8 mouse cellular contexts compared by ENCODE assay signal in the genomic region with DNA sequence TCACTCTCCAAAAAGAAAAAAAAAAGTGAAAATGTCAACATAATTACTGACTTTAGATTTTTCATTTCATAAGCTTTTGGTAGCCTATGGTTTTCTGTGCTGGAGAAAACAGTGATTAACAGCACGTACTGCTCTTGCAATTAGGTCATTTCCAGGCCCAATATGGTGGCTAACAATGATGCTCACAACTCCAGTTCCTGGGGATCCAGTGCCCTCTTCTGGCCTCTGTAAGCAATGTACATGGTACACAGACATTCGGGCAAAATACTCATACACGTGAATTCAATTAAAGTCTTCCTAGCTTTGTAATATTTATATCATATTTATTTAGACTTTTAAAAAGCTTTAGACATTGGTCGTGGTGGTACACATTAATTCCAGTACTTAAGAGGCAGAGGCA. TPM values are rescaled to one million over a fixed set of nuclear protein-coding genes. Genes with fewer than 3 reads are reported as not detected.
A peak's percentile ranks its signal among the peaks of the same experiment; 100 is the strongest.
DNase-seq lines count a peak whose midpoint lies in the region; ATAC-seq and TF ChIP-seq lines count a peak whose summit lies in the region.

No protein-coding gene starts in this region.

- no peak for TF ChIP-seq EP300 in liver, postnatal 0 days (IDR thresholded peaks at IDR 0.05; ENCODE audit: low read depth)

- no peaks in the 10 kb centered on the region for H3K36me3 ChIP-seq in forebrain, postnatal 0 days (ENCODE audit: insufficient read depth)
- no peaks in the 10 kb centered on the region for H3K36me3 ChIP-seq in forebrain, embryonic 12.5 days (replicated peaks)
- H3K36me3 ChIP-seq in liver, postnatal 0 days (replicated peaks; ENCODE audit: insufficient read depth, low read length) = no peaks in the 10 kb centered on the region

- H3K4me1 ChIP-seq in forebrain, postnatal 0 days (ENCODE audit: insufficient read depth) = no peaks in the 10 kb centered on the region
- H3K4me1 ChIP-seq in forebrain, embryonic 12.5 days = no peaks in the 10 kb centered on the region
- no peaks in the 10 kb centered on the region for H3K4me1 ChIP-seq in liver, postnatal 0 days (ENCODE audit: insufficient read depth)

- no peak overlapping the region for H3K4me3 ChIP-seq in forebrain, postnatal 0 days (ENCODE audit: low read depth, low read length)
- no peak overlapping the region for H3K4me3 ChIP-seq in forebrain, embryonic 12.5 days (replicated peaks)
- no peak overlapping the region for H3K4me3 ChIP-seq in liver, postnatal 0 days (ENCODE audit: low read depth, low read length)

- no peak overlapping the region for H3K4me2 ChIP-seq in forebrain, postnatal 0 days (ENCODE audit: low read depth)
- H3K4me2 ChIP-seq in forebrain, embryonic 12.5 days = no peak overlapping the region
- H3K4me2 ChIP-seq in liver, postnatal 0 days (ENCODE audit: low read depth, low read length) = no peak overlapping the region

- TF ChIP-seq CTCF in forebrain, postnatal 0 days (IDR thresholded peaks at IDR 0.05; ENCODE audit: low read depth) = peak; percentile 56
- TF ChIP-seq CTCF in liver, postnatal 0 days (IDR thresholded peaks at IDR 0.05; ENCODE audit: low read depth) = peak; percentile 62

- no peak overlapping the region for H3K9ac ChIP-seq in forebrain, postnatal 0 days
- no peak overlapping the region for H3K9ac ChIP-seq in forebrain, embryonic 12.5 days
- H3K9ac ChIP-seq in liver, postnatal 0 days (replicated peaks) = no peak overlapping the region

- WGBS in forebrain, postnatal 0 days = 29% methylated on average over 4 of the region's 4 CpGs
- WGBS in forebrain, embryonic 12.5 days = 31% methylated on average over 4 of the region's 4 CpGs
- 27% methylated on average over 4 of the region's 4 CpGs for WGBS in liver, postnatal 0 days (ENCODE audit: insufficient replicate concordance)

- H3K9me3 ChIP-seq in forebrain, postnatal 0 days (ENCODE audit: low read length) = no peaks in the 10 kb centered on the region
- H3K9me3 ChIP-seq in forebrain, embryonic 12.5 days = no peaks in the 10 kb centered on the region
- no peaks in the 10 kb centered on the region for H3K9me3 ChIP-seq in liver, postnatal 0 days (ENCODE audit: low read length)

- no peak for ATAC-seq in forebrain, postnatal 0 days
- no peak for ATAC-seq in forebrain, embryonic 12.5 days (ENCODE audit: low FRiP score)
- ATAC-seq in liver, postnatal 0 days = no peak
- 0 out of 2 replicates have a peak, but pooled peaks have one; percentile 50 for ATAC-seq in monocyte, adult 5-6 weeks (replicated peaks; ENCODE audit: insufficient number of reproducible peaks, low FRiP score, low TSS enrichment, poor library complexity, severe bottlenecking)
- no peak for ATAC-seq in erythroid progenitor cell, adult 5-6 weeks (replicated peaks; ENCODE audit: low FRiP score, poor library complexity, severe bottlenecking)

- no peaks in the 10 kb centered on the region for H3K27me3 ChIP-seq in forebrain, postnatal 0 days (ENCODE audit: insufficient read depth, low read length)
- no peaks in the 10 kb centered on the region for H3K27me3 ChIP-seq in forebrain, embryonic 12.5 days
- H3K27me3 ChIP-seq in liver, postnatal 0 days (ENCODE audit: insufficient read depth, low read length) = no peaks in the 10 kb centered on the region

- DNase-seq in forebrain, postnatal 0 days = no peak
- peak; percentile 14 for DNase-seq in liver, postnatal 0 days
- DNase-seq in liver = no peak
- DNase-seq in T-cell, adult 2 months (ENCODE audit: low spot score) = peak; percentile 31
- no peak for DNase-seq in layer of hippocampus, postnatal 25 days (ENCODE audit: extremely low spot score in 1 of 2, low spot score in 1 of 2)

- no peak overlapping the region for H3K27ac ChIP-seq in forebrain, postnatal 0 days (ENCODE audit: low read depth, low read length)
- no peak overlapping the region for H3K27ac ChIP-seq in forebrain, embryonic 12.5 days
- no peak overlapping the region for H3K27ac ChIP-seq in liver, postnatal 0 days (ENCODE audit: low read depth)

RNA-seq across cellular contexts. Expression of a gene that starts 3.8 kb away (rescaled TPM):
- total RNA-seq in forebrain, postnatal 0 days (2014; rRNA removed) = 73.1 and 73.5 TPM in 2 replicates
- 164 and 177 TPM in 2 replicates for polyA plus RNA-seq in forebrain, postnatal 0 days (2015; fragmentation: Nextera tagmentation; extraction: Ambion mirVana)
- 75.5 and 78.4 TPM in 2 replicates for polyA plus RNA-seq in forebrain, embryonic 12.5 days (2016; fragmentation: Nextera tagmentation; extraction: Ambion mirVana)
- 25.2 and 27.0 TPM in 2 replicates for polyA plus RNA-seq in liver, postnatal 0 days (2015; fragmentation: Nextera tagmentation; extraction: Ambion mirVana)
- total RNA-seq in monocyte, adult 5-6 weeks (2017) = 7.3 to 12.3 TPM (median 9.9 TPM) in 3 replicates
- total RNA-seq in erythroid progenitor cell, adult 5-6 weeks (2015; ENCODE audit: low replicate concordance) = 3.2 and 8.8 TPM in 2 replicates
- 1.4 and 3.7 TPM in 2 replicates for total RNA-seq in erythroid progenitor cell, adult 5-6 weeks (2017; ENCODE audit: low replicate concordance)
- 10 to 100 TPM; 46.3 to 53.1 TPM for total RNA-seq in layer of hippocampus, postnatal 25 days (2021)

RNA-seq across cellular contexts. Expression of a gene that starts 23.4 kb away (rescaled TPM):
- total RNA-seq in forebrain, postnatal 0 days (2014; rRNA removed) = 3.7 and 5.0 TPM in 2 replicates
- 1.5 and 2.7 TPM in 2 replicates for polyA plus RNA-seq in forebrain, postnatal 0 days (2015; fragmentation: Nextera tagmentation; extraction: Ambion mirVana)
- 2.4 and 2.9 TPM in 2 replicates for polyA plus RNA-seq in forebrain, embryonic 12.5 days (2016; fragmentation: Nextera tagmentation; extraction: Ambion mirVana)
- polyA plus RNA-seq in liver, postnatal 0 days (2015; fragmentation: Nextera tagmentation; extraction: Ambion mirVana) = 0.85 and 0.89 TPM in 2 replicates
- 8.3 to 10.5 TPM (median 9.2 TPM) in 3 replicates for total RNA-seq in monocyte, adult 5-6 weeks (2017)
- total RNA-seq in erythroid progenitor cell, adult 5-6 weeks (2015; ENCODE audit: low replicate concordance) = 0.42 and 3.2 TPM in 2 replicates
- total RNA-seq in erythroid progenitor cell, adult 5-6 weeks (2017; ENCODE audit: low replicate concordance) = 0.77 and 2.1 TPM in 2 replicates
- total RNA-seq in layer of hippocampus, postnatal 25 days (2021) = 1 to 10 TPM; 3.8 to 4.3 TPM

Comparison
In these comparisons a context has a peak if more than half of its experiments do, and no peak if none do; other contexts are left out.
1. DNase-seq: peak in liver, postnatal 0 days (single experiment) and T-cell, adult 2 months (single experiment); none in forebrain, postnatal 0 days (single experiment), liver (single experiment) and layer of hippocampus, postnatal 25 days (0 of 2).